Mouse (Mus musculus): ENCODE data around the gene Trim56.

Gene Trim56

GRCm38 (mm10) chr5:137073141-137073540, 42.9 kb downstream of the Trim56 start:
- no peak for DNase-seq

DNA sequence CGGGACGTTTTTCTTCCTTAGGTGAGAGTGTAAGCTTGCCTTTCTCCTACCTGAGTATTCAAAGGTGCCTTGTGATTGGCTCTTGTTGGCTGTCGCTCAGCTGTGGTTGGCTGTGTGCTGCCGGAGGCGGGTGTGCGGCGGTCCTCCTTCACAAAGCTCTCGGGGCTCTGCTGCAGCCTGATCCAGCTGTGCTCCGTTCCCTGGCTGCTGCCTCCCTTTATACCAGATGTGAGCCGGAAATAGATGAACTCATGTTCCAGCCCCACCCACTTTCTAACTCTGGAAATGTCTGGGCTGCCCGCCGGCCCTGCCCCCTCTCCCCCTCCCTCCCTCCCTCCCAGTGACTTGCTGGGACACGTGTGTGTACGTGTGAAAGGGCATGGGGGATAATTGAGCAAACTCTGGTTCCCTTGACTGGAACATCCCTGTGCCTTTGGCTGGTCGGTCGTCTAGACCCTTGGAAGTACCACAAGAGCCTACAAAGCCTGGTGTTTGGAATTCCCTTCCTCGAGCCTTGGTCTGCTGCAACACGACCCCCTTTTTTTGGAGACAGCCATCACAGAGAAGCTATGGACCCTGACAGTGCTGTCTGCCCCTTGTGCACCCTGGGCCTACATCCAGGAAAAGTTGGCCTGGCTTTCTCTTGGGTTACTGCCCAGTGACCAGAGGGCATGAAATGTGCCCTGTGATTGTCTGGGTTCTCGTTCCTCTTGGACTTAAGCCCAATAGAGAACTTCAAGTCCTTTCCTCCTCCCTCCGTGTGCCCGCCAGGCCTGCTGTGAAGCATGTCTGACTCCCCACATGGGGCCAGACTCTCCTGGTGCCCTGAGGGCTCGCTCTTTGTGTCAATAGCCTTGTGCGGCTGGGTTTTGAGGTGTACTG, 43.7 kb downstream of the Trim56 start, which contains the start of gene Serpine1:
TSS of gene Serpine1 (minus strand) at position 190 of the 882 bp plus-strand sequence.
- peak; percentile 36 for DNase-seq

DNA sequence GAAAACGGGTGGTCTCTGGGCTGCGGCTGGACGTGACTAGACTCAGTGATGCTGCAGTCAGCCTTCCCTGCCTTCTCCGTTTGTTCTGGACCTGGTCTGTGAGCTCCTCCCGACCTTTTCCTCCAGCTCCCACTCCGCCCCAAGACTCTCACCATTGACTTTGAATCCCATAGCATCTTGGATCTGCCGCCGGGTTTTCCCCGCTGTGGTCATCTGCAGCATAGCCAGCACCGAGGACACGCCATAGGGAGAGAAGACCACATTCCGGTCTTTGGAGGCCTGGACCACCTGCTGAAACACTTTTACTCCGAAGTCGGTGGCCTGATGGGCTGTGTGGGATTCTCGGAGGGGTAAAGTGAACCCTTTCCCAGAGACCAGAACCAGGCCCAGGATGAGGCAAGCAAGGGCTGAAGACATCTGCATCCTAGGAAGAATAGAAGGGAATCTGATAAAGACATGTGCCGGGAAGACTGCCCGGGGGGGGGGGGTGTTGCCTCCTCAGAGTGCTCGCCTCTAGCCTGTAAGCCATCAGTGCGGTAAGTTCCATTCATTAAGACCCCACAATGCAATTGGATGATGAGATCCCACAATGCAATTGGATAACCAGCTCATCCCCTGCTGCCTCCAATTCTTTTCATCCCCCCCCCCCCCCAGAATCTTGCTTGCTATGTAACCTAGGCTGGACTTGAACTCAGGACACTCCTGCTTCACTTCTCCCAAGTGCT, 45.0 kb downstream of the Trim56 start:
- DNase-seq: no peak

GRCm38 (mm10) chr5:137068711-137069110, 47.3 kb downstream of the Trim56 start:
- no peak for DNase-seq

DNA sequence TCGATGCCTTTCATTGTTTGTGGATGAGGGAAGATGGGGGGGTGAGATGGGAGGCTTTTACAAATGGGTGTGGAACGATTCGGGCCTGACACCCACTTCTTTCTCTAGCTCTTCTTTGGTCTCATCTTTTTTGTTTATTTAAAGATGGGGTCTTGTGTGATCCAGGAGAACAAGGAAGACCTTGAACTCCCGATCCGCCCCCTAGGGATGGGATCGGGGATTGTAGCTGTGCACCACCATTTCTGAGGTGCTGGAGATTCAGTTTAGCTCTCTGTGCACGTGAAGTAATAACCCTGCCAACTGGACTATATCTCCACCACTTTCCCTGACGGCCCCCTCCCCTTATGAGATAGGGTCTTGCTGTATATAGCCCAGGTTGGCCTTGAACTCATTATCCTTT, 50.1 kb downstream of the Trim56 start:
- DNase-seq: no peak

DNA sequence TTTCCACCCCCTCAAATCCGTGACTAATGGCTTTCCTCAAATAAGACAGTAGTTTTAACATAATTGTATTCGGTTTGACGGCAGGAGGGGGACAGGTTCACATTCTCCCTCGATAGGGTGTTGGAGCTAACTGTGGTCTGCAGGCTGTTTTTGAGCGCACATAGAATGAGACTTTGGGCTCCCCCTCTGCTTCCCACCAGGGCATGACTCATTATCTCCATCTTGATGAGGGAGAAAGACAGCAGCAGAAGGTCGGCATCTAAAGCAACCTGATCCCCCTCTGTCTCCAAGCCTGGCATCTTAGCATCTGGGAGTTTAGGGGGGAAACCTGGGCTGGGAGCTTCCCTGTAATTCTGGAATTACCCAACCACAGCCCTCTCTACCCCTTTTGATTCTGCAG, 50.6 kb downstream of the Trim56 start:
- no peak for DNase-seq

GRCm38 (mm10) chr5:137062601-137063000, 53.4 kb downstream of the Trim56 start:
- no peak for DNase-seq

DNA sequence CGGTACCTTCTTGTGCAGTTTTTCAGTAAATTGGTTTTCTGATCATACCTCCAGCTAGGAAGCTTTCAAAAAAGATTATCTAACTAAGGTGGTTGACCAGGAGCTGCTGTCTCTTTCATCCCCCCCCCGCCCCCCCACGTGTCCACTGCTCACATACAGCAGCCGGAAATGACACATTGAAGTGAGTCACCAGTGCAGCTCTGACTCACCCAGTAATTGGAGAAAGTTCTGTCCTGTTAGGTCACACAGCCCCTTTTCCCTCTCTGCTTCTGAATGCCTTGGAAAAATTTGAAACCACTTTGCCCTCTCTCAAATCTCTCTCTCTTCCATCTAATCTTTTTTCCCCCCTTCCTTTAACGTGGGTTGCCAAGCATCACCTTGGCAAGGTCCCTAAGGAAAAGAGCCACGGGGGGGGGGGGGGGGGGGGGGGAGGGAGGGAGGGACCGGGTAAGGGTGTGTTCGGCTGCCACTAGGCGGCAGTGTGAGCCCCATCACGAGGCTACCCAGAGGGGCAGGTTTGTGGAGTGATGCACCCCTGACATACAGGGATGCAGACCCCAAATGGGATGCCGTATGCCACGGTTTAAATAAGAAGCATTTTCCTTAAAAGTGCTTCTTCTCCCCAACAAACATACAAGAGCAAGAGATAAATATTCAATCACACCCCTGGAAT, 54.1 kb downstream of the Trim56 start:
- DNase-seq: peak; percentile 33

Measured in cerebellum, adult 9-10 months (tissue).